Mouse (Mus musculus) cortical plate, adult 2 months (tissue): Measurements from ENCODE around the gene Tap1.

Experiments
- CTCF ChIP-seq: fragments of 200-500 bp; IDR thresholded peaks from 2 replicates; pipeline ENCODE4 v1.5.1; 2011; ENCODE audit warnings: mild to moderate bottlenecking, control low read depth, low read length; ENCODE audit not compliant: insufficient read depth; ENCODE audit errors: extremely low read depth
- POLR2A ChIP-seq: fragments of 200-500 bp; IDR thresholded peaks from 2 replicates; pipeline ENCODE4 v1.6.1; 2011; ENCODE audit warnings: mild to moderate bottlenecking, low read length, control low read depth; ENCODE audit not compliant: insufficient read depth; ENCODE audit errors: extremely low read depth

GRCm38 (mm10) chr17:34211746-34212365 is 24.5 kb downstream of the Tap1 start:
- TF ChIP-seq CTCF (no peak), POLR2A (no peak)
